Mouse (Mus musculus) myocyte (in vitro differentiated cells): ENCODE measurements around the gene Tcp10c.
"Not testable (repeated sequence)": the region's sequence is repeated elsewhere in the genome, so short reads cannot be mapped to it uniquely, and the experiment has no call there.

ENCODE experiments used
- CEBPB ChIP-seq: IDR thresholded peaks from 2 replicates; pipeline ENCODE4 v1.6.1; 2011; ENCODE audit warnings: mild to moderate bottlenecking, moderate library complexity; ENCODE audit not compliant: poor library complexity, insufficient read depth, severe bottlenecking
- E2F4 ChIP-seq: IDR thresholded peaks from one replicate; pipeline ENCODE4 v1.6.1; 2011; ENCODE audit warnings: mild to moderate bottlenecking, control low read depth, moderate library complexity; ENCODE audit not compliant: insufficient read depth
- MAX ChIP-seq: IDR thresholded peaks from one replicate; pipeline ENCODE4 v1.6.1; 2011; ENCODE audit warnings: low read depth, mild to moderate bottlenecking, control low read depth
- MYOD1 ChIP-seq, 3 experiments: IDR thresholded peaks; one replicate each; pipeline ENCODE4 v1.6.1; 2011; ENCODE audit warnings: control low read depth in 2 of 3, low read depth in 2 of 3, mild to moderate bottlenecking in 2 of 3, moderate library complexity in 1 of 3; ENCODE audit not compliant: insufficient read length in 2 of 3, control insufficient read depth in 1 of 3
- MYOG ChIP-seq, 3 experiments: IDR thresholded peaks; one replicate each; pipeline ENCODE4 v1.6.1; 2011; ENCODE audit warnings: control low read depth in 2 of 3, low read depth in 2 of 3, mild to moderate bottlenecking in 2 of 3; ENCODE audit not compliant: insufficient read length in 2 of 3, control insufficient read depth in 1 of 3, insufficient read depth in 1 of 3
- POLR2A ChIP-seq: IDR thresholded peaks from one replicate; pipeline ENCODE4 v1.6.1; 2011; ENCODE audit warnings: low read depth, mild to moderate bottlenecking, control low read depth, moderate library complexity; ENCODE audit not compliant: insufficient read length
- POLR2AphosphoS2 ChIP-seq: IDR thresholded peaks from one replicate; pipeline ENCODE4 v1.6.1; 2011; ENCODE audit warnings: low read depth, control low read depth; ENCODE audit not compliant: insufficient read length
- REST ChIP-seq: IDR thresholded peaks from one replicate; pipeline ENCODE4 v1.6.1; 2011; ENCODE audit warnings: mild to moderate bottlenecking, control low read depth, moderate library complexity; ENCODE audit not compliant: insufficient read depth, insufficient read length
- SRF ChIP-seq: IDR thresholded peaks from one replicate; pipeline ENCODE4 v1.6.1; 2011; ENCODE audit warnings: low read depth; ENCODE audit not compliant: control insufficient read depth, insufficient read length
- TCF12 ChIP-seq: IDR thresholded peaks from one replicate; pipeline ENCODE4 v1.6.1; 2011; ENCODE audit warnings: mild to moderate bottlenecking, control low read depth; ENCODE audit not compliant: poor library complexity, insufficient read depth, severe bottlenecking
- USF1 ChIP-seq: IDR thresholded peaks from one replicate; pipeline ENCODE4 v1.6.1; 2011; ENCODE audit warnings: low read depth, mild to moderate bottlenecking, control low read depth, moderate library complexity

- not testable (repeated sequence) for TF ChIP-seq POLR2AphosphoS2; TCF12; POLR2A; CEBPB; E2F4; MYOG (IDR thresholded peaks at IDR 0.05; ENCODE audit: control insufficient read depth in 1 of 3, insufficient read depth in 1 of 3, insufficient read length in 2 of 3, low read depth in 2 of 3); SRF; USF1; MAX; MYOD1 (IDR thresholded peaks at IDR 0.05; ENCODE audit: control insufficient read depth in 1 of 3, insufficient read length in 2 of 3, low read depth in 2 of 3); REST
These were observed 45.2 kb upstream of the Tcp10c start for GRCm38 (mm10) chr17:13309182-13309631.
